Mouse (Mus musculus) lung, adult 2 months (tissue): ENCODE data around the gene Atp13a3.

Experiments
- CTCF ChIP-seq: fragments of 200-500 bp; IDR thresholded peaks from 2 replicates; pipeline ENCODE4 v1.5.1; 2011; ENCODE audit warnings: mild to moderate bottlenecking, low read length, control low read depth; ENCODE audit not compliant: insufficient read depth
- POLR2A ChIP-seq: fragments of 200-500 bp; IDR thresholded peaks from 2 replicates; pipeline ENCODE4 v1.6.1; 2011; ENCODE audit warnings: low read depth, mild to moderate bottlenecking, control low read depth, low read length, borderline replicate concordance; ENCODE audit errors: extremely low read depth

- TF ChIP-seq CTCF (no peak), POLR2A (no peak)
These were observed 1.7 kb upstream of the Atp13a3 start for GRCm38 (mm10) chr16:30407513-30407912.
